Mouse (Mus musculus): ENCODE data around the gene Fto. TPM values are rescaled to one million over a fixed set of nuclear protein-coding genes. Genes with fewer than 3 reads are reported as not detected.
A peak's percentile ranks its signal among the peaks of the same experiment; 100 is the strongest.

Fto gene
- polyA plus RNA-seq, 1 experiment, result 43.9 TPM

DNA sequence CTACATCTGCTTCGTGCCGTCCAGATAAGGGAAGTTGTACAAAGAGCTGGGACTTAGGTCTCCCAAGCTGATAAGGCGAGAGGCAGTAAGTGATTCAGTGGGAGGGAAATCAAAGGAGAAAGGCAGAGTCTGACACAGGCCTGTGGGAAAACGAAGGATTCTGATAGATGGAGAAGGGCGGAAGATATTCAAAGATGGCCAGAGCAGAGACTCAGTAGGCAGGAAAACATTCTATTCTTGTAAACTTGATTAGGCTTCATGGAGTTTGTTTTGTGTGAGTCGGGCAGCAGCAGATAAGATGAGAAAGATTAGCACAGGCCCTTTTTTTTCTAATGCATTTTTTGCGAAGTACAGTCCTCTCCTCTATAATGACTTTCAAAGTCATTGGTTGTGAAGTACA, 183.6 kb downstream of the Fto start:
- H3K27ac ChIP-seq (ENCODE audit: insufficient read depth, low read depth, low read length), result no peak overlapping the region
- H3K4me1 ChIP-seq (ENCODE audit: control insufficient read depth, insufficient read depth, low read length), result no peaks in the 10 kb centered on the region
- H3K27me3 ChIP-seq (replicated peaks; ENCODE audit: control insufficient read depth, insufficient read depth, low read length), result no peaks in the 10 kb centered on the region
- DNase-seq, result no peak
- H3K4me3 ChIP-seq (ENCODE audit: insufficient read depth, low read depth, low read length), result no peak overlapping the region
- no peak for TF ChIP-seq POLR2A (IDR thresholded peaks at IDR 0.05; ENCODE audit: low read depth, low read length)
- TF ChIP-seq CTCF (conservative IDR thresholded peaks at IDR 0.05; ENCODE audit: insufficient read depth, insufficient read length, low read depth, low read length), result no peak
- no peaks in the 10 kb centered on the region for H3K36me3 ChIP-seq (ENCODE audit: control insufficient read depth, insufficient read depth, low read length)
- 88% methylated on average over 7 of the region's 7 CpGs for WGBS

DNA sequence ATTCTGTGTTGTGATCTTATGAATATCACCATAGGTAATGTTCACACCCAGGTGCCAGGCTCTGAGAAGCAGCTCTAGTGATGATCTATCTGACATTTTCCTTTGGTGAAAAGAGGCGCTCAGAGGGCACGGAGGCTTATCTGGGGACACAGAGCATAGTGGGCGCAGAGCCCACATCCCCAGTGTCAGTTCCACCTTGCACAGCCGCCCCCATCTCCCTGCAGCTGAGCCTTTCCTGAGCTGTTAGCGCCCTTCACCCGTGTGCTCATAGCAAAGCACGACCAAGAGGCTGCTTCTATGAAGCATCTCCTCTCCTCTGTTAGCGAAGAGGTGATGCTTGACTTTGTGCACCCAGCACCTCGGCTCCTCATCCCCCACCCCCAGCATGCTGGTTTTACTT, 185.3 kb downstream of the Fto start:
- no peaks in the 10 kb centered on the region for H3K4me1 ChIP-seq (ENCODE audit: control insufficient read depth, insufficient read depth, low read length)
- H3K27me3 ChIP-seq (replicated peaks; ENCODE audit: control insufficient read depth, insufficient read depth, low read length), result no peaks in the 10 kb centered on the region
- no peak for DNase-seq
- H3K36me3 ChIP-seq (ENCODE audit: control insufficient read depth, insufficient read depth, low read length), result no peaks in the 10 kb centered on the region
- H3K27ac ChIP-seq (ENCODE audit: insufficient read depth, low read depth, low read length), result no peak overlapping the region
- no peak overlapping the region for H3K4me3 ChIP-seq (ENCODE audit: insufficient read depth, low read depth, low read length)
- 93% methylated on average over 9 of the region's 9 CpGs for WGBS
- TF ChIP-seq POLR2A (IDR thresholded peaks at IDR 0.05; ENCODE audit: low read depth, low read length) (no peak), CTCF (conservative IDR thresholded peaks at IDR 0.05; ENCODE audit: insufficient read depth, insufficient read length, low read depth, low read length) (no peak)

DNA sequence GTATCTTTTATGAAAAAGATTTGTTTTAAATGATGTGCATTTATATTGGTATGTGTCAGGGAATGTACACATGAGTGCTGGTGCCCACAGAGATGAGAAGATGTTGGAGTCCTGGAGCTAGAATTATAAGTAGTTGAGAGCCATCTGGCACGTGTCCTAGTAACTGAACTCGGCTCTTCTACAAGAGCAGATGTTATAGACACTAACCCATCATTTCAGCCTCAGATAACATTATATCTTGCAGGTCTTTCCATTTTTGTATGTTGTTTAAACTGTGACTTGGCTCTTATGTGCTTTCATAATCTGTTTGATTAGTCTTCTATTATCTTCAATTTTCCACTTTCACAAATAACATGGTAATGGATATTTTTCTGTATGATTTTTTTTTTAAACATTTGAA, 186.0 kb downstream of the Fto start:
- TF ChIP-seq CTCF (conservative IDR thresholded peaks at IDR 0.05; ENCODE audit: insufficient read depth, insufficient read length, low read depth, low read length) (no peak), POLR2A (IDR thresholded peaks at IDR 0.05; ENCODE audit: low read depth, low read length) (no peak)
- Histone ChIP-seq H3K36me3 (ENCODE audit: control insufficient read depth, insufficient read depth, low read length) (no peaks in the 10 kb centered on the region), H3K4me1 (ENCODE audit: control insufficient read depth, insufficient read depth, low read length) (no peaks in the 10 kb centered on the region), H3K4me3 (ENCODE audit: insufficient read depth, low read depth, low read length) (no peak overlapping the region), H3K27me3 (replicated peaks; ENCODE audit: control insufficient read depth, insufficient read depth, low read length) (no peaks in the 10 kb centered on the region), H3K27ac (ENCODE audit: insufficient read depth, low read depth, low read length) (no peak overlapping the region)
- DNase-seq, result no peak
- 93% methylated on average over 2 of the region's 2 CpGs for WGBS

DNA sequence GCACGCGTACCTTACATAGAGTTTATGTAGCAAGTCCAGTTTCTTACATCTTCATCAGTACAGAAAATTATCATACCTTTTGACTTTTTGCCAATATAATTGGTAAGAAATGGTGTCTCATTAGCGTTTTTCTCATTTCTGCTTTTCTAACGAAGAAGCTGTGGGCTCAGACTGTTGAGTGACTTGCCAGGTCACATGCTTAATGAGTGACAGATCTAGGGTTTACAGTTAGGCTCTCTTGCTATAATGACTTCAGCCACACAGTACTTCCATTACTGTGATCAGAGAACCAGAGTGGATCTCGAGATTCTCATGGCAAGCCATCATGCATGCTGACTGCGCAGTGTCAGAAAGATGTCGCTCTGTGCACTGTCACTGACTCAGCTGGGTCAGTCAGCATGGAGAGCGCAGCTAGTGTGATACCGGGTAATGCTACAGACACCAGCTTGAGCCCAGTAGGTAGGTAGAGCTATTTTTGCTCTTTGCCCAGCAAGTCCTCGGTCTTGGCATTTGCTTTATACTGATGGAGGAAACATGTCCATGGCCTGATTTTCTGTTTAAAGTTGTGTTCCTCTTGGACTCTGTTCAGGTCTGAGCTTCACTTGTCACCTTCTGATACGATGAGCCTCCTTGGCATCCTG, 188.8 kb downstream of the Fto start:
- 89% methylated on average over 11 of the region's 11 CpGs for WGBS
- no peak for DNase-seq

DNA sequence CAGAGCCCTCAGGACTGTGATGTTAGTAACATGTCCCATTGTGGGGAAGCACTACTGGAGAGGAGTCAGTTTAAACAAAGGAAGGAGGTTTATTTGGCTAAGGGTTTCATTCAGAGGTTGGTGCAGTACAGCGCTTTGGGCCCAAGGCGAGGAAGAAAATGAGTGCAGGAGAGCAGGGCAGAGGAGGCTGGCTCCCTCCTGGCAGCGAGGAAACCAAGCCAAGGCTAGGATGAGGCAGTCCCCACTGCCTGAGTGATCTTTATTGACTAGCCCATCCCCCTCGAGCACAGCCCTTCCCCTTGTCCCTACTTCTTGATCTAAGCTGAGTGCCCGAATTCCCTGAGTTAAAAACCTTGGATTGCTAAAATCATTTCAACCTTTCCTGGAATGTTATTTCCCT, 189.5 kb downstream of the Fto start:
- Histone ChIP-seq H3K27ac (ENCODE audit: insufficient read depth, low read depth, low read length) (no peak overlapping the region), H3K4me3 (ENCODE audit: insufficient read depth, low read depth, low read length) (no peak overlapping the region), H3K36me3 (ENCODE audit: control insufficient read depth, insufficient read depth, low read length) (no peaks in the 10 kb centered on the region), H3K27me3 (replicated peaks; ENCODE audit: control insufficient read depth, insufficient read depth, low read length) (no peaks in the 10 kb centered on the region), H3K4me1 (ENCODE audit: control insufficient read depth, insufficient read depth, low read length) (peaks cover 1% of the 10 kb centered on the region; the same call in 1 of the 2 replicates)
- WGBS, result 88% methylated on average over 5 of the region's 5 CpGs
- no peak for TF ChIP-seq POLR2A (IDR thresholded peaks at IDR 0.05; ENCODE audit: low read depth, low read length)
- TF ChIP-seq CTCF (conservative IDR thresholded peaks at IDR 0.05; ENCODE audit: insufficient read depth, insufficient read length, low read depth, low read length), result no peak
- no peak for DNase-seq

More for the DNA sequence above, 188.8 kb downstream of the Fto start:
- H3K27ac ChIP-seq (ENCODE audit: insufficient read depth, low read depth, low read length), result no peak overlapping the region
- TF ChIP-seq CTCF (conservative IDR thresholded peaks at IDR 0.05; ENCODE audit: insufficient read depth, insufficient read length, low read depth, low read length) (no peak), POLR2A (IDR thresholded peaks at IDR 0.05; ENCODE audit: low read depth, low read length) (no peak)
- H3K4me1 ChIP-seq (ENCODE audit: control insufficient read depth, insufficient read depth, low read length), result no peaks in the 10 kb centered on the region; the same call in 1 of the 2 replicates
- H3K27me3 ChIP-seq (replicated peaks; ENCODE audit: control insufficient read depth, insufficient read depth, low read length), result no peaks in the 10 kb centered on the region
- H3K36me3 ChIP-seq (ENCODE audit: control insufficient read depth, insufficient read depth, low read length), result no peaks in the 10 kb centered on the region
- no peak overlapping the region for H3K4me3 ChIP-seq (ENCODE audit: insufficient read depth, low read depth, low read length)

DNA sequence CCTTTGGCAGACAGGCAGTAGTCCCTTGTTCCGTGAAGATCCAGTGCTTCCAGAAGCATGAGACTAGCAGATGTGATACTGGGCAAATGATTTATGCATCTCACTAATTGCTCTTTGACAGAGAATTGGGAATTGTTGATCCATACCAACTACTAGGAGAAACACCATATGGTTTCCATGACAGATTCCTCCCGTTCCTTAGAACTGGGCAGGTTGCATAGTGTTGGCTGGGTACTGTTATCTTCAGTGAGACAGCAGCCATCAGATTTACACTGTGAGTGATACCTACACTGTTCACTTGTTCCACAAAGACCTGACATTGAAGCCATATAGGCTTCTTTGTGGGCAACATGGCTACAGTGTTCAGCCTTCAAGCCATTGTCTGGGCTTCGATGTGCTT, 191.0 kb downstream of the Fto start:
- Histone ChIP-seq H3K27me3 (replicated peaks; ENCODE audit: control insufficient read depth, insufficient read depth, low read length) (no peaks in the 10 kb centered on the region), H3K4me3 (ENCODE audit: insufficient read depth, low read depth, low read length) (no peak overlapping the region), H3K4me1 (ENCODE audit: control insufficient read depth, insufficient read depth, low read length) (peaks cover 8% of the 10 kb centered on the region), H3K27ac (ENCODE audit: insufficient read depth, low read depth, low read length) (no peak overlapping the region), H3K36me3 (ENCODE audit: control insufficient read depth, insufficient read depth, low read length) (no peaks in the 10 kb centered on the region)
- TF ChIP-seq CTCF (conservative IDR thresholded peaks at IDR 0.05; ENCODE audit: insufficient read depth, insufficient read length, low read depth, low read length) (no peak), POLR2A (IDR thresholded peaks at IDR 0.05; ENCODE audit: low read depth, low read length) (no peak)
- 94% methylated on average over 3 of the region's 3 CpGs for WGBS
- no peak for DNase-seq

DNA sequence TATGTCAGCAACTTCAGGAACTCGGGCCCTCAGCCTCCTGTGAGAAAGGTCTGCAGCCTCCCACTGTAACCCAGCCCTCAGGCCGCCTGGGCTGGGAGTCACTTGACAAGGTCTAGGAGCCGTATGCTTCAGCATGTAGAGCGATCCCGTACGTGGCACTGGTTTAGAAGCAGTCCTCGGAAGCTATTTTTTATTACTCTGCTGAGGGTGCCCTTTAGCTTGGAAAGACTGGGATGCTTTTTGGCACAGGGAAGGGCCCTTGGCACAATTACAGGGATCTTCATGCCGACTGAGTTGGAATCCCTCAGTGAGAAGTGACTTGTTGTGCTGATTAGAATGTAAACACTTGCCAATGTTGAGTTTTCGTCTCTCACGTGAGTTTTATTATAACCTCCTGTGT, 191.6 kb downstream of the Fto start:
- peak; percentile 74 for DNase-seq
- H3K27ac ChIP-seq (ENCODE audit: insufficient read depth, low read depth, low read length), result no peak overlapping the region
- H3K27me3 ChIP-seq (replicated peaks; ENCODE audit: control insufficient read depth, insufficient read depth, low read length), result no peaks in the 10 kb centered on the region

More for the DNA sequence above, 191.6 kb downstream of the Fto start:
- no peak overlapping the region for H3K4me3 ChIP-seq (ENCODE audit: insufficient read depth, low read depth, low read length)
- TF ChIP-seq CTCF (conservative IDR thresholded peaks at IDR 0.05; ENCODE audit: insufficient read depth, insufficient read length, low read depth, low read length), result no peak
- TF ChIP-seq POLR2A (IDR thresholded peaks at IDR 0.05; ENCODE audit: low read depth, low read length), result no peak
- H3K36me3 ChIP-seq (ENCODE audit: control insufficient read depth, insufficient read depth, low read length), result no peaks in the 10 kb centered on the region
- WGBS, result 58% methylated on average over 10 of the region's 10 CpGs
- peaks cover 8% of the 10 kb centered on the region for H3K4me1 ChIP-seq (ENCODE audit: control insufficient read depth, insufficient read depth, low read length)
